In genomic region chr2:10311719-10312118, GRCm38 (mm10) we compare ENCODE assay signal across 16 mouse cellular contexts. TPM values are rescaled to one million over a fixed set of nuclear protein-coding genes. Genes with fewer than 3 reads are reported as not detected.
A peak's percentile ranks its signal among the peaks of the same experiment; 100 is the strongest.
DNase-seq lines count a peak whose midpoint lies in the region; ATAC-seq and TF ChIP-seq lines count a peak whose summit lies in the region.
"Had no signal": no experiment of that assay in that cellular context is flagged by ENCODE, and none has a peak within 500 bp of the region (broad histone marks: within the 10 kb centered on the region; RNA-seq: fewer than 3 reads in every experiment).

No protein-coding gene starts in this region.

- 63% methylated on average over 14 of the region's 14 CpGs for WGBS in liver, embryonic 14.5 days (ENCODE audit: insufficient replicate concordance)
- 78% methylated on average over 14 of the region's 14 CpGs for WGBS in midbrain, embryonic 15.5 days

- DNase-seq in right cerebral cortex, postnatal 14 days, result peak; percentile 13
- DNase-seq in right cerebral cortex, postnatal 36 days (ENCODE audit: low spot score in 2 of 2), result no peak
- DNase-seq in WW6 (ENCODE audit: low read depth, low spot score), result peak; percentile 89
- DNase-seq in liver, embryonic 14.5 days (ENCODE audit: low read depth in 3 of 3, low spot score in 3 of 3), result peak; percentile 12 to 27 (median 26)
- DNase-seq in yolk sac, embryonic 10.5 days (ENCODE audit: low spot score), result peak; percentile 60
- DNase-seq in kidney, postnatal 10 days, result no peak
- DNase-seq in kidney, adult 18-20 months, result no peak
- DNase-seq: embryo, embryonic 11 days; kidney, adult 11 months; left cerebral cortex, postnatal 4 days; lung, embryonic 14.5 days had no signal

- TF ChIP-seq CTCF in liver, embryonic 14.5 days (IDR thresholded peaks at IDR 0.05; ENCODE audit: low read depth), result peak; percentile 43

- no peaks in the 10 kb centered on the region for H3K27me3 ChIP-seq in liver, embryonic 14.5 days (ENCODE audit: control insufficient read depth, insufficient read depth, low read length)
- H3K27me3 ChIP-seq in midbrain, embryonic 15.5 days (replicated peaks), result no peaks in the 10 kb centered on the region

- peak overlapping the region; percentile 6; the same call in 1 of the 2 replicates for H3K4me2 ChIP-seq in liver, embryonic 14.5 days (ENCODE audit: low read depth)
- no peak overlapping the region for H3K4me2 ChIP-seq in midbrain, embryonic 15.5 days
- H3K4me2 ChIP-seq: lung, embryonic 14.5 days had no signal

- peaks cover 12 to 16% of the 10 kb centered on the region in 2 experiments for H3K4me1 ChIP-seq in liver, embryonic 14.5 days (replicated peaks; ENCODE audit: control insufficient read depth in 2 of 2, insufficient read depth in 2 of 2, low read length in 1 of 2)
- peaks cover 3% of the 10 kb centered on the region; the same call in 1 of the 2 replicates for H3K4me1 ChIP-seq in midbrain, embryonic 15.5 days

- H3K4me3 ChIP-seq in liver, embryonic 14.5 days (ENCODE audit: insufficient read depth in 1 of 2, low read depth in 2 of 2, low read length in 2 of 2), result no peak overlapping the region
- H3K4me3 ChIP-seq in midbrain, embryonic 15.5 days, result no peak overlapping the region
- H3K4me3 ChIP-seq: erythroblast, embryonic 14.5 days; hindbrain, embryonic 10.5 days; layer of hippocampus, adult 2 months had no signal

- H3K9ac ChIP-seq in liver, embryonic 14.5 days (replicated peaks), result no peak overlapping the region
- H3K9ac ChIP-seq in midbrain, embryonic 15.5 days, result no peak overlapping the region
- H3K9ac ChIP-seq: lung, embryonic 14.5 days had no signal

- H3K9me3 ChIP-seq in liver, embryonic 14.5 days (ENCODE audit: control insufficient read depth, low read length), result no peaks in the 10 kb centered on the region
- no peaks in the 10 kb centered on the region for H3K9me3 ChIP-seq in midbrain, embryonic 15.5 days
- H3K9me3 ChIP-seq: hindbrain, embryonic 10.5 days had no signal

- H3K27ac ChIP-seq in liver, embryonic 14.5 days, result no peak overlapping the region
- H3K27ac ChIP-seq in midbrain, embryonic 15.5 days, result no peak overlapping the region
- H3K27ac ChIP-seq: hindbrain, embryonic 10.5 days; layer of hippocampus, adult 2 months; stomach, postnatal 0 days had no signal

- TF ChIP-seq EP300 in liver, embryonic 14.5 days (IDR thresholded peaks at IDR 0.05; ENCODE audit: low read depth), result no peak

- no peak for ATAC-seq in liver, embryonic 14.5 days (ENCODE audit: insufficient read depth)
- no peak for ATAC-seq in midbrain, embryonic 15.5 days (replicated peaks)

- H3K36me3 ChIP-seq in liver, embryonic 14.5 days (replicated peaks; ENCODE audit: control insufficient read depth, insufficient read depth, low read depth), result no peaks in the 10 kb centered on the region
- no peaks in the 10 kb centered on the region for H3K36me3 ChIP-seq in midbrain, embryonic 15.5 days (replicated peaks)
- H3K36me3 ChIP-seq: hindbrain, embryonic 10.5 days had no signal

RNA-seq across cellular contexts. Expression of gene Sfmbt2, which starts 58.6 kb away (rescaled TPM):
- 0.10 and 0.17 TPM in 2 replicates for polyA plus RNA-seq in liver, embryonic 14.5 days (2012; rRNA removed)
- 0.37 and 0.43 TPM in 2 replicates for polyA plus RNA-seq in liver, embryonic 14.5 days (2014; fragmentation: Nextera tagmentation; extraction: Ambion mirVana)
- 5.2 and 6.3 TPM in 2 replicates for polyA plus RNA-seq in midbrain, embryonic 15.5 days (2015; fragmentation: Nextera tagmentation; extraction: Ambion mirVana)
- polyA plus RNA-seq: erythroblast, embryonic 14.5 days had no signal

Comparison
In these comparisons a context has a peak if more than half of its experiments do, and no peak if none do; other contexts are left out.
1. DNase-seq: peak in right cerebral cortex, postnatal 14 days (single experiment), WW6 (single experiment), liver, embryonic 14.5 days (3 of 3) and yolk sac, embryonic 10.5 days (single experiment); none in right cerebral cortex, postnatal 36 days (0 of 2), kidney, postnatal 10 days (single experiment) and kidney, adult 18-20 months (single experiment).